Mouse (Mus musculus): Measurements from ENCODE around the gene Olfr723.
"Not testable (repeated sequence)": the region's sequence is repeated elsewhere in the genome, so short reads cannot be mapped to it uniquely, and the experiment has no call there.

The Olfr723 gene

DNA sequence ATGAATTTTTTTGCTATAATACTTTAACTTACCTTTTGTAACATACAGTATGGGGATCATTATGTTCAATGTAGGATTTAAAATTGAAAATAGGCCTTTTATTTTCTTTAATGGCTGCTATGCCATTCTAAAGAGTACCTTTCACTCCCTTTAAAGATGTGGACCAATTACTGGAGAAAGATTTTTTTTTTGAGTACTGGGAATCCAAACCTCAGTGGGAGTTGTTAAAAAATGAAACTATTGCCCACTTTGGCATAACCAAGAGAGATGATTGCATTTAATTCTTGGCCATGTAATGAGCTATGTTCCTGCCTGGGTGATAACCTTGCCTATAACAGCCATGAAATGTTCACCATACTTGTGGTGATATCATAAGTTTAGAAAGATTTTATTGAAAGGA lies at the start of gene Olfr723:
TSS of gene Olfr723 (minus strand) at position 101 of the 400 bp plus-strand sequence.
- TF ChIP-seq GATA4 (IDR thresholded peaks at IDR 0.05; ENCODE audit: insufficient replicate concordance, low read length): not testable (repeated sequence)

DNA sequence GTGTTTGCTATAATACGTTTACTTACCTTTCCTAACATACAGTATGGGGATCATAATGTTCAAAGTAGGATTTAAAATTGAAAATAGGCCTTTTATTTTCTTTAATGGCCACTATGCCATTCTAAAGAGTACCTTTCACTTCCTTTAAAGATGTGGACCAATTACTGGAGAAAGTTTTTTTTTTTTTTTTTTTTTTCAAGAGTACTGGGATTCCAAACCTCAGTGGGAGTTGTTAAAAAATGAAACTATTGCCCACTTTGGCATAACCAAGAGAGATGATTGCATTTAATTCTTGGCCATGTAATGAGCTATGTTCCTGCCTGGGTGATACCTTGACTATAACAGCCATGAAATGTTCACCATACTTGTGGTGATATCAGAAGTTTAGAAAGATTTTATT lies 31.6 kb upstream of the Olfr723 start, which contains the start of gene Olfr724:
TSS of gene Olfr724 (minus strand) at position 101 of the 400 bp plus-strand sequence.
- TF ChIP-seq GATA4 (IDR thresholded peaks at IDR 0.05; ENCODE audit: insufficient replicate concordance, low read length): not testable (repeated sequence)

- TF ChIP-seq GATA4 (IDR thresholded peaks at IDR 0.05; ENCODE audit: insufficient replicate concordance, low read length): no peak
Observed at GRCm38 (mm10) chr14:49955890-49956289, 24.3 kb upstream of the Olfr723 start.

GRCm38 (mm10) chr14:49901899-49902298 lies 29.7 kb downstream of the Olfr723 start, which contains the start of gene Olfr722:
TSS of gene Olfr722 (minus strand) at chr14:49901999.
- TF ChIP-seq GATA4 (IDR thresholded peaks at IDR 0.05; ENCODE audit: insufficient replicate concordance, low read length): no peak

Data from liver, adult (tissue).